Mouse (Mus musculus): ENCODE results near the gene Bcat1.

Bcat1 gene

DNA sequence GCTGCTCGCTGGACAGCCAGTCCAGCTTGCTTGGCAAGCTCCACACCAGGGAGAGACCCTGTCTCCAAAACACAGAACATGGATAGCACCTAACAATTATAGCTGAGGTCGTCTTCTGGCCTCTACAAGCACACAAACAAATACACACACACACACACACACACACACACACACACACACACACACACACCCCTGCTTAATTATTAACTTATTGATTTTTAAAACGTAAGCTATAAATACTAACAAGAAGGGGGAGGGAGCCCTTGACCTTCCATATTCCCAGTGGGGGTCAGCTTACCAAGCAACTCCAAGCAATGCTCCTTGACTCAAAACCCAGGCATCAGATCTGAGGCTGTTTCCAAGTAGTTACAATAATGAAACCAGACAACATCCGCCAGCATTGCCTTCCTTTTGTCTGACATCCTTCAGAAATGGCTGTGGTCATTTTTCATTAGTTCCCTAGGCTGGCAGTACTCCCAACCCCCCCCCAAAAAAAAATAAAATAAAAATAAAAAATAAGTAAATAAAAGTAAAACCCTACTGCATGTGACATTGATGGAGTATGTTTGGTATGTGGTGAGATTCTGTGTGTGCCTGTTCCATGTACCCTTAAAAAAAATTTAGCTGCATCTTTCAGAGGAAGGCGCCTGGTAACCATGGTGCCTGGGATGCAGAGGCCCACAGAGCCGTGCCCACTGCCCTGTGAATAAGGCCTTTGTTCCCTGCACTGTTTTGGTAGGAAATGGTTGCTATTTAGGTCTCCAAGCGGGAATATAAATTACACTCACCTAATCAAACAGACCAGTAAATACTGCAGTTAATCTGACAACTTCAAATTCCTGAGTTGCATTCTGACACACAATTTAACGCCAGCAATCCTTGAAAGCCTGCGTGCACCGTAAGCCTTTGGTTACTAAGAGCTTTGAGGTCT, 131.3 kb downstream of the Bcat1 start:
- DNase-seq (ENCODE audit: low spot score in 2 of 2): peak; percentile 40 to 46
